Comparison of ENCODE assay signal across 9 mouse cellular contexts in the genomic region with DNA sequence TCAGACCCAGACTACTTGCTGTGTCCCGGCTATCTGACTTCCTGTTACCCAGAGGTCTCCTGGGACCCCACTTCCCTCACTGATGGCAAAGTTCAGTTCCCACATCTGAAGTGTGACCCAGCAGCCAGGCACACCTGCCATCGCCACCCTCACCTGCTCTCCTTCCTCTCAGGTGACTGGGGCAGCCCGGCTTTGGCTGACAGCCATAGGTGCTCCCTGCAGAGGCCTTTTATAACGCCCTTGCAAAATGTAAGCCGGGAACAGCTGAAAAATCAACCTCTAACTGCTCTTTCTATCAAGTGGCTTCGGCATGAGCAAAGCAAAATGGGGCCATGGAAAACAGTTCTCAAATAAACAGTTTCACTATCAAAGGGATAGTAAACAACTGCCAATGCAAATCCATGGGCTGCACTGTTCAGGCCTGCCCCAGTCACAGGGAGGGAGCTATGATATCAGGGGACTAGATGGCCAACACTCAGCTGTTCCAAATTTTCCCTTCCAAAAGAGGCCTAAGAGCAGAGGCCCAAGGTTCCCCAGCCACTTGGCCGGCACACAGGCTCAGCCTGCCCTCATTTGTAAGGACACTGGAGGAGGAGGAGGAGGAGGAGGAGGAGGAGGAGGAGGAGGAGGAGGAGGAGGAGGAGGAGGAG. TPM values are rescaled to one million over a fixed set of nuclear protein-coding genes. Genes with fewer than 3 reads are reported as not detected.
DNase-seq lines count a peak whose midpoint lies in the region; ATAC-seq lines count a peak whose summit lies in the region.
"Had no signal": no experiment of that assay in that cellular context is flagged by ENCODE, and none has a peak within 500 bp of the region (broad histone marks: within the 10 kb centered on the region; RNA-seq: fewer than 3 reads in every experiment).

No protein-coding gene starts in this region.

- H3K27me3 ChIP-seq in midbrain, embryonic 16.5 days (ENCODE audit: control insufficient read depth, insufficient read depth, low read depth, low read length): no peaks in the 10 kb centered on the region
- H3K27me3 ChIP-seq: liver, embryonic 13.5 days had no signal

- 66% methylated on average over 6 of the region's 7 CpGs for WGBS in midbrain, embryonic 16.5 days

- ATAC-seq in midbrain, embryonic 16.5 days: no peak

- H3K4me3 ChIP-seq in midbrain, embryonic 16.5 days (ENCODE audit: low read depth, low read length): no peak overlapping the region
- H3K4me3 ChIP-seq: liver, embryonic 13.5 days had no signal

- DNase-seq in gastrocnemius, adult 18-20 months (ENCODE audit: low spot score): peak; percentile 74
- DNase-seq in gastrocnemius, postnatal 10 days: no peak
- DNase-seq in adrenal gland, adult 8-10 months: peak; percentile 51
- peak; percentile 46 to 59 for DNase-seq in gastrocnemius, postnatal 36 days
- peak; percentile 40 to 60 for DNase-seq in kidney, postnatal 36 days
- no peak for DNase-seq in embryo, embryonic 9.5 days (ENCODE audit: extremely low spot score)
- no peak for DNase-seq in layer of hippocampus, adult 8-10 months (ENCODE audit: low spot score in 2 of 2)
- DNase-seq: liver, embryonic 13.5 days had no signal

- no peak overlapping the region for H3K4me2 ChIP-seq in midbrain, embryonic 16.5 days (ENCODE audit: low read length)
- H3K4me2 ChIP-seq: liver, embryonic 13.5 days had no signal

- no peak overlapping the region for H3K9ac ChIP-seq in midbrain, embryonic 16.5 days (ENCODE audit: low read depth, low read length)
- H3K9ac ChIP-seq: liver, embryonic 13.5 days had no signal

- no peak overlapping the region for H3K27ac ChIP-seq in midbrain, embryonic 16.5 days (ENCODE audit: low read length)
- H3K27ac ChIP-seq: liver, embryonic 13.5 days had no signal

- no peaks in the 10 kb centered on the region for H3K36me3 ChIP-seq in midbrain, embryonic 16.5 days (ENCODE audit: control insufficient read depth, insufficient read depth, low read length)
- H3K36me3 ChIP-seq: liver, embryonic 13.5 days had no signal

- H3K9me3 ChIP-seq in midbrain, embryonic 16.5 days (replicated peaks; ENCODE audit: control insufficient read depth, low read length, poor library complexity, severe bottlenecking): no peaks in the 10 kb centered on the region
- H3K9me3 ChIP-seq: liver, embryonic 13.5 days had no signal

- intact Hi-C loops in gastrocnemius, postnatal 36 days (cut with DNase I): no loop called here

- H3K4me1 ChIP-seq in midbrain, embryonic 16.5 days (ENCODE audit: control insufficient read depth, insufficient read depth, low read length): peaks cover 3% of the 10 kb centered on the region; the same call in 1 of the 2 replicates

RNA-seq across cellular contexts. Expression of a gene that starts 12.5 kb away (rescaled TPM):
- total RNA-seq in gastrocnemius, adult 18-20 months (2021): 10 to 100 TPM; 55.6 to 56.4 TPM
- total RNA-seq in gastrocnemius, postnatal 10 days (2021): 10 to 100 TPM; 51.0 to 52.7 TPM
- 100 to 1,000 TPM in 2 of 4 experiments, 10 to 100 TPM in 2; 96.1 to 103 (median 101) TPM for total RNA-seq in adrenal gland, adult 8-10 months (2022)
- total RNA-seq in gastrocnemius, postnatal 36 days (2021): 10 to 100 TPM; 46.3 to 50.1 TPM
- 10 to 100 TPM; 46.6 to 58.3 (median 50.3) TPM for total RNA-seq in layer of hippocampus, adult 8-10 months (2022)
- 20.2 and 21.5 TPM in 2 replicates for polyA plus RNA-seq in midbrain, embryonic 16.5 days (2015; fragmentation: Nextera tagmentation; extraction: Ambion mirVana)

Comparison
In these comparisons a context has a peak if more than half of its experiments do, and no peak if none do; other contexts are left out.
1. DNase-seq: peak in gastrocnemius, adult 18-20 months (single experiment), adrenal gland, adult 8-10 months (single experiment), gastrocnemius, postnatal 36 days (2 of 2) and kidney, postnatal 36 days (2 of 2); none in gastrocnemius, postnatal 10 days (single experiment), embryo, embryonic 9.5 days (single experiment) and layer of hippocampus, adult 8-10 months (0 of 2).